In genomic region chr17:34893072-34893824, GRCm38 (mm10) we compare ENCODE assay signal across 8 mouse cellular contexts. TPM values are rescaled to one million over a fixed set of nuclear protein-coding genes. Genes with fewer than 3 reads are reported as not detected.
DNase-seq lines count a peak whose midpoint lies in the region; ATAC-seq lines count a peak whose summit lies in the region.

No protein-coding gene starts in this region.

- peaks cover 4 to 29% of the 10 kb centered on the region in 2 experiments; a peak in 3 of 4 replicates for H3K4me1 ChIP-seq in heart, embryonic 14.5 days (ENCODE audit: control insufficient read depth in 2 of 2, insufficient read depth in 2 of 2, low read length in 2 of 2)
- H3K4me1 ChIP-seq in hindbrain, embryonic 11.5 days (replicated peaks; ENCODE audit: control insufficient read depth, insufficient read depth, low read length): peaks cover 10% of the 10 kb centered on the region
- H3K4me1 ChIP-seq in midbrain, embryonic 10.5 days: peaks cover 49% of the 10 kb centered on the region

- H3K9me3 ChIP-seq in heart, embryonic 14.5 days (ENCODE audit: control insufficient read depth, low read length): no peaks in the 10 kb centered on the region
- H3K9me3 ChIP-seq in hindbrain, embryonic 11.5 days (ENCODE audit: control insufficient read depth, low read length): no peaks in the 10 kb centered on the region
- H3K9me3 ChIP-seq in midbrain, embryonic 10.5 days (replicated peaks): peaks cover 7% of the 10 kb centered on the region; the same call in 1 of the 2 replicates

- peak overlapping the region in 1 of 2 experiments; percentile 87; a peak in 1 of 4 replicates for H3K4me3 ChIP-seq in heart, embryonic 14.5 days (ENCODE audit: control insufficient read depth in 1 of 2, insufficient read depth in 1 of 2, low read depth in 1 of 2, low read length in 2 of 2)
- peak overlapping the region; percentile 71; the same call in 1 of the 2 replicates for H3K4me3 ChIP-seq in hindbrain, embryonic 11.5 days (ENCODE audit: low read depth, low read length)
- H3K4me3 ChIP-seq in midbrain, embryonic 10.5 days: peak overlapping the region; percentile 100

- DNase-seq in heart, postnatal 14 days: no peak
- DNase-seq in R1 (ENCODE audit: low read depth, low spot score): peak; percentile 33
- no peak for DNase-seq in hindbrain, embryonic 11.5 days (ENCODE audit: low spot score)
- DNase-seq in midbrain, embryonic 10.5 days (ENCODE audit: low spot score): no peak
- no peak for DNase-seq in c-Kit-positive CD71-positive TER-119-positive erythroid progenitor cells, embryonic 14.5 days (ENCODE audit: low spot score)
- no peak for DNase-seq in embryo, embryonic 10.5 days (ENCODE audit: low spot score)
- DNase-seq in right cerebral cortex, postnatal 36 days (ENCODE audit: low spot score in 2 of 2): no peak

- H3K27ac ChIP-seq in heart, embryonic 14.5 days (replicated peaks in 1 of 2; ENCODE audit: control insufficient read depth in 1 of 2, insufficient read depth in 1 of 2, low read depth in 2 of 2, low read length in 2 of 2): peak overlapping the region in 1 of 2 experiments; percentile 86; a peak in 2 of 4 replicates
- H3K27ac ChIP-seq in hindbrain, embryonic 11.5 days (ENCODE audit: low read depth, low read length): peak overlapping the region; percentile 87
- H3K27ac ChIP-seq in midbrain, embryonic 10.5 days (replicated peaks): peak overlapping the region; percentile 98

- H3K36me3 ChIP-seq in heart, embryonic 14.5 days (ENCODE audit: control insufficient read depth, insufficient read depth, low read length): peaks cover 6% of the 10 kb centered on the region; the same call in 1 of the 2 replicates
- peaks cover 6% of the 10 kb centered on the region for H3K36me3 ChIP-seq in hindbrain, embryonic 11.5 days (ENCODE audit: control insufficient read depth, insufficient read depth, low read length)
- H3K36me3 ChIP-seq in midbrain, embryonic 10.5 days: peaks cover 16% of the 10 kb centered on the region

- intact Hi-C loops in heart, postnatal 14 days (cut with DNase I): no loop called here

- no peaks in the 10 kb centered on the region for H3K27me3 ChIP-seq in heart, embryonic 14.5 days (ENCODE audit: control insufficient read depth, insufficient read depth, low read length)
- no peaks in the 10 kb centered on the region for H3K27me3 ChIP-seq in hindbrain, embryonic 11.5 days (ENCODE audit: control insufficient read depth, insufficient read depth, low read length)
- no peaks in the 10 kb centered on the region for H3K27me3 ChIP-seq in midbrain, embryonic 10.5 days (ENCODE audit: low read depth, poor library complexity, severe bottlenecking)

- peak overlapping the region; percentile 91 for H3K4me2 ChIP-seq in heart, embryonic 14.5 days (ENCODE audit: low read length)
- H3K4me2 ChIP-seq in hindbrain, embryonic 11.5 days (replicated peaks; ENCODE audit: low read depth, low read length): no peak overlapping the region; the same call in 1 of the 2 replicates

- WGBS in heart, embryonic 14.5 days: 80% methylated on average over 12 of the region's 12 CpGs
- WGBS in hindbrain, embryonic 11.5 days: 77% methylated on average over 12 of the region's 12 CpGs
- WGBS in midbrain, embryonic 10.5 days: 76% methylated on average over 12 of the region's 12 CpGs

- peak overlapping the region; percentile 94 for H3K9ac ChIP-seq in heart, embryonic 14.5 days (ENCODE audit: low read length)
- peak overlapping the region; percentile 63 for H3K9ac ChIP-seq in hindbrain, embryonic 11.5 days (ENCODE audit: low read depth, low read length)

- no peak for ATAC-seq in heart, embryonic 14.5 days (ENCODE audit: insufficient number of reproducible peaks, insufficient read depth, low FRiP score, low read depth)
- ATAC-seq in hindbrain, embryonic 11.5 days (ENCODE audit: low FRiP score): no peak

RNA-seq across cellular contexts. Expression of gene C2, which starts 4.8 kb away (rescaled TPM):
- polyA plus RNA-seq in heart, embryonic 14.5 days (2014; fragmentation: Nextera tagmentation; extraction: Ambion mirVana): 1.0 and 1.2 TPM in 2 replicates
- 1 to 10 TPM; 4.3 to 6.0 TPM for total RNA-seq in heart, postnatal 14 days (2021)
- polyA plus RNA-seq in hindbrain, embryonic 11.5 days (2014; fragmentation: Nextera tagmentation; extraction: Ambion mirVana): 0.64 and 1.2 TPM in 2 replicates
- polyA plus RNA-seq in midbrain, embryonic 10.5 days (2016; fragmentation: Nextera tagmentation; extraction: Ambion mirVana): 1.3 TPM in 2 replicates

RNA-seq across cellular contexts. Expression of gene Ehmt2, which starts 5.0 kb away (rescaled TPM):
- 31.4 and 35.2 TPM in 2 replicates for polyA plus RNA-seq in heart, embryonic 14.5 days (2014; fragmentation: Nextera tagmentation; extraction: Ambion mirVana)
- 10 to 100 TPM; 45.2 to 49.4 TPM for total RNA-seq in heart, postnatal 14 days (2021)
- 57.4 and 70.1 TPM in 2 replicates for polyA plus RNA-seq in hindbrain, embryonic 11.5 days (2014; fragmentation: Nextera tagmentation; extraction: Ambion mirVana)
- 88.0 and 91.9 TPM in 2 replicates for polyA plus RNA-seq in midbrain, embryonic 10.5 days (2016; fragmentation: Nextera tagmentation; extraction: Ambion mirVana)

RNA-seq across cellular contexts. Expression of gene Gm20547, which starts 11.4 kb away (rescaled TPM):
- not detected in 2 replicates for polyA plus RNA-seq in heart, embryonic 14.5 days (2014; fragmentation: Nextera tagmentation; extraction: Ambion mirVana)
- total RNA-seq in heart, postnatal 14 days (2021): not detected
- polyA plus RNA-seq in hindbrain, embryonic 11.5 days (2014; fragmentation: Nextera tagmentation; extraction: Ambion mirVana): not detected in 2 replicates
- 0.07 TPM in 1 of 2 replicates, not detected in the other for polyA plus RNA-seq in midbrain, embryonic 10.5 days (2016; fragmentation: Nextera tagmentation; extraction: Ambion mirVana)

RNA-seq across cellular contexts. Expression of gene Zbtb12, which starts 14.0 kb away (rescaled TPM):
- polyA plus RNA-seq in heart, embryonic 14.5 days (2014; fragmentation: Nextera tagmentation; extraction: Ambion mirVana): 0.38 and 0.53 TPM in 2 replicates
- 1 to 10 TPM; 5.1 to 6.1 TPM for total RNA-seq in heart, postnatal 14 days (2021)
- polyA plus RNA-seq in hindbrain, embryonic 11.5 days (2014; fragmentation: Nextera tagmentation; extraction: Ambion mirVana): 2.9 and 3.2 TPM in 2 replicates
- 5.8 and 6.1 TPM in 2 replicates for polyA plus RNA-seq in midbrain, embryonic 10.5 days (2016; fragmentation: Nextera tagmentation; extraction: Ambion mirVana)

RNA-seq across cellular contexts. Expression of gene Slc44a4, which starts 21.0 kb away (rescaled TPM):
- not detected in 2 replicates for polyA plus RNA-seq in heart, embryonic 14.5 days (2014; fragmentation: Nextera tagmentation; extraction: Ambion mirVana)
- under 1 TPM in 1 of 2 experiments, not detected in 1; 0.17 TPM for total RNA-seq in heart, postnatal 14 days (2021)
- 0.12 and 0.29 TPM in 2 replicates for polyA plus RNA-seq in hindbrain, embryonic 11.5 days (2014; fragmentation: Nextera tagmentation; extraction: Ambion mirVana)
- polyA plus RNA-seq in midbrain, embryonic 10.5 days (2016; fragmentation: Nextera tagmentation; extraction: Ambion mirVana): not detected in 2 replicates
